33 mouse cellular contexts compared by ENCODE assay signal in genomic region chr1:177594341-177594740, GRCm38 (mm10).
DNase-seq lines count a peak whose midpoint lies in the region; ATAC-seq and TF ChIP-seq lines count a peak whose summit lies in the region.
"Had no signal": no experiment of that assay in that cellular context is flagged by ENCODE, and none has a peak within 500 bp of the region (broad histone marks: within the 10 kb centered on the region; RNA-seq: fewer than 3 reads in every experiment).

No protein-coding gene starts in this region.

- WGBS in cerebellum, adult 2 months = 47% methylated on average over 13 of the region's 13 CpGs
- WGBS in hindbrain, embryonic 16.5 days = 81% methylated on average over 13 of the region's 13 CpGs
- 81% methylated on average over 13 of the region's 13 CpGs for WGBS in hindbrain, embryonic 13.5 days
- WGBS in midbrain, postnatal 0 days = 86% methylated on average over 13 of the region's 13 CpGs
- 87% methylated on average over 13 of the region's 13 CpGs for WGBS in midbrain, embryonic 11.5 days

- no peak for TF ChIP-seq POLR2A in cerebellum, adult 2 months (IDR thresholded peaks at IDR 0.05; ENCODE audit: borderline replicate concordance, insufficient read depth, low read length)

- no peaks in the 10 kb centered on the region for H3K36me3 ChIP-seq in hindbrain, embryonic 16.5 days (ENCODE audit: control insufficient read depth, insufficient read depth, low read length)
- no peaks in the 10 kb centered on the region for H3K36me3 ChIP-seq in hindbrain, embryonic 13.5 days
- H3K36me3 ChIP-seq in midbrain, postnatal 0 days (ENCODE audit: insufficient read depth, low read length) = no peaks in the 10 kb centered on the region
- H3K36me3 ChIP-seq in midbrain, embryonic 11.5 days (ENCODE audit: control insufficient read depth, insufficient read depth, low read length) = no peaks in the 10 kb centered on the region
- H3K36me3 ChIP-seq: embryonic facial prominence, embryonic 10.5 days; embryonic facial prominence, embryonic 15.5 days; heart, embryonic 12.5 days; hindbrain, embryonic 10.5 days; kidney, embryonic 15.5 days; limb, embryonic 10.5 days; limb, embryonic 15.5 days; liver, embryonic 13.5 days had no signal

- TF ChIP-seq CTCF in cerebellum, adult 2 months (IDR thresholded peaks at IDR 0.05; ENCODE audit: borderline replicate concordance, insufficient read depth, low read depth, low read length) = no peak
- no peak for TF ChIP-seq CTCF in gastrocnemius, adult 2 months (IDR thresholded peaks at IDR 0.05)
- no peak for TF ChIP-seq CTCF in midbrain, postnatal 0 days (IDR thresholded peaks at IDR 0.05)

- H3K9me3 ChIP-seq in hindbrain, embryonic 16.5 days (ENCODE audit: control insufficient read depth, low read length) = peaks cover 2% of the 10 kb centered on the region; the same call in 1 of the 2 replicates
- H3K9me3 ChIP-seq in hindbrain, embryonic 13.5 days = no peaks in the 10 kb centered on the region
- no peaks in the 10 kb centered on the region for H3K9me3 ChIP-seq in midbrain, postnatal 0 days (ENCODE audit: low read length)
- no peaks in the 10 kb centered on the region for H3K9me3 ChIP-seq in midbrain, embryonic 11.5 days (ENCODE audit: control insufficient read depth, low read length)
- H3K9me3 ChIP-seq: embryonic facial prominence, embryonic 10.5 days; embryonic facial prominence, embryonic 15.5 days; forebrain, embryonic 13.5 days; heart, embryonic 12.5 days; hindbrain, embryonic 10.5 days; kidney, embryonic 15.5 days; limb, embryonic 10.5 days; limb, embryonic 15.5 days; liver, embryonic 13.5 days had no signal

- no peak overlapping the region for H3K9ac ChIP-seq in hindbrain, embryonic 16.5 days (ENCODE audit: low read depth, low read length)
- H3K9ac ChIP-seq in hindbrain, embryonic 13.5 days = no peak overlapping the region
- no peak overlapping the region for H3K9ac ChIP-seq in midbrain, postnatal 0 days (replicated peaks; ENCODE audit: low read length, poor library complexity, severe bottlenecking)
- no peak overlapping the region for H3K9ac ChIP-seq in midbrain, embryonic 11.5 days (ENCODE audit: low read length)
- H3K9ac ChIP-seq: embryonic facial prominence, embryonic 15.5 days; forebrain, embryonic 13.5 days; heart, embryonic 12.5 days; kidney, embryonic 15.5 days; limb, embryonic 15.5 days; liver, embryonic 13.5 days had no signal

- H3K27me3 ChIP-seq in cerebellum, adult 2 months (ENCODE audit: control insufficient read depth, insufficient read depth, low read length) = no peaks in the 10 kb centered on the region
- H3K27me3 ChIP-seq in hindbrain, embryonic 16.5 days (replicated peaks; ENCODE audit: control insufficient read depth, insufficient read depth, low read length) = no peaks in the 10 kb centered on the region
- no peaks in the 10 kb centered on the region for H3K27me3 ChIP-seq in hindbrain, embryonic 13.5 days
- no peaks in the 10 kb centered on the region for H3K27me3 ChIP-seq in midbrain, postnatal 0 days (ENCODE audit: insufficient read depth, low read length)
- H3K27me3 ChIP-seq in midbrain, embryonic 11.5 days (ENCODE audit: control insufficient read depth, insufficient read depth, low read length) = no peaks in the 10 kb centered on the region
- H3K27me3 ChIP-seq: CH12.LX; embryonic facial prominence, embryonic 15.5 days; forebrain, embryonic 13.5 days; heart, embryonic 12.5 days; kidney, embryonic 15.5 days; limb, embryonic 15.5 days; liver, embryonic 13.5 days; megakaryocyte, embryonic 14.5 days had no signal

- no peak overlapping the region for H3K4me2 ChIP-seq in hindbrain, embryonic 16.5 days (ENCODE audit: low read length)
- no peak overlapping the region for H3K4me2 ChIP-seq in hindbrain, embryonic 13.5 days
- H3K4me2 ChIP-seq in midbrain, postnatal 0 days (ENCODE audit: low read depth, low read length, poor library complexity, severe bottlenecking) = no peak overlapping the region
- no peak overlapping the region for H3K4me2 ChIP-seq in midbrain, embryonic 11.5 days
- H3K4me2 ChIP-seq: embryonic facial prominence, embryonic 15.5 days; forebrain, embryonic 13.5 days; heart, embryonic 12.5 days; kidney, embryonic 15.5 days; limb, embryonic 15.5 days; liver, embryonic 13.5 days had no signal

- DNase-seq in cerebellum, adult 2 months = peak in 1 of 2 experiments; percentile 29
- no peak for DNase-seq in cerebellum, adult 9-11 months
- DNase-seq in gastrocnemius, postnatal 14 days = peak; percentile 31
- DNase-seq in gastrocnemius, adult 2 months = no peak
- peak; percentile 31 for DNase-seq in midbrain, postnatal 0 days (ENCODE audit: low spot score)
- DNase-seq in midbrain, embryonic 11.5 days (ENCODE audit: low spot score, missing footprints) = no peak
- DNase-seq: adrenal gland, adult 2 months; adrenal gland, postnatal 36 days; cerebellum, adult 9-10 months; heart, adult 18-20 months; kidney, adult 18-20 months; kidney, postnatal 25 days; liver, embryonic 13.5 days; lung, adult 18-20 months; lung, postnatal 4 days; midbrain, embryonic 14.5 days; spleen, adult 18-20 months; thymus, postnatal 14 days had no signal

- H3K4me3 ChIP-seq in cerebellum, adult 2 months (replicated peaks; ENCODE audit: insufficient read depth, low read depth, low read length) = no peak overlapping the region
- no peak overlapping the region for H3K4me3 ChIP-seq in gastrocnemius, adult 2 months
- H3K4me3 ChIP-seq in hindbrain, embryonic 16.5 days (ENCODE audit: low read length) = no peak overlapping the region
- no peak overlapping the region for H3K4me3 ChIP-seq in hindbrain, embryonic 13.5 days
- H3K4me3 ChIP-seq in midbrain, postnatal 0 days (ENCODE audit: low read depth, low read length) = no peak overlapping the region
- no peak overlapping the region for H3K4me3 ChIP-seq in midbrain, embryonic 11.5 days (ENCODE audit: low read depth, low read length)
- H3K4me3 ChIP-seq: embryonic facial prominence, embryonic 10.5 days; embryonic facial prominence, embryonic 15.5 days; forebrain, embryonic 13.5 days; heart, embryonic 12.5 days; hindbrain, embryonic 10.5 days; kidney, embryonic 15.5 days; layer of hippocampus, adult 2 months; limb, embryonic 10.5 days; limb, embryonic 15.5 days; liver, embryonic 13.5 days; megakaryocyte, embryonic 14.5 days had no signal

- intact Hi-C loops in gastrocnemius, postnatal 14 days (cut with DNase I; ENCODE audit: low total_unique reads) = no loop called here
- intact Hi-C loops in gastrocnemius, adult 2 months (cut with DNase I) = no loop called here

- 0 out of 2 replicates have a peak, but pooled peaks have one; percentile 24 for ATAC-seq in hindbrain, embryonic 16.5 days
- ATAC-seq in hindbrain, embryonic 13.5 days (ENCODE audit: low FRiP score) = no peak
- no peak for ATAC-seq in midbrain, postnatal 0 days (ENCODE audit: low FRiP score)
- no peak for ATAC-seq in midbrain, embryonic 11.5 days (ENCODE audit: low FRiP score)
- ATAC-seq: activated CD4-positive, CD25-positive, alpha-beta regulatory T cell, adult 4 months; forebrain, embryonic 13.5 days; lung, postnatal 0 days had no signal

- peaks cover 38% of the 10 kb centered on the region; the same call in 1 of the 2 replicates for H3K4me1 ChIP-seq in cerebellum, adult 2 months (ENCODE audit: control insufficient read depth, insufficient read depth, low read length)
- no peaks in the 10 kb centered on the region for H3K4me1 ChIP-seq in hindbrain, embryonic 16.5 days (ENCODE audit: control insufficient read depth, insufficient read depth, low read depth, low read length)
- H3K4me1 ChIP-seq in hindbrain, embryonic 13.5 days (replicated peaks) = no peaks in the 10 kb centered on the region
- H3K4me1 ChIP-seq in midbrain, postnatal 0 days (ENCODE audit: insufficient read depth, low read length) = no peaks in the 10 kb centered on the region
- H3K4me1 ChIP-seq in midbrain, embryonic 11.5 days (ENCODE audit: control insufficient read depth, insufficient read depth, low read length) = no peaks in the 10 kb centered on the region
- H3K4me1 ChIP-seq: embryonic facial prominence, embryonic 10.5 days; embryonic facial prominence, embryonic 15.5 days; heart, embryonic 12.5 days; hindbrain, embryonic 10.5 days; kidney, embryonic 15.5 days; limb, embryonic 10.5 days; limb, embryonic 15.5 days; liver, embryonic 13.5 days; megakaryocyte, embryonic 14.5 days had no signal

- peak overlapping the region; percentile 95 for H3K27ac ChIP-seq in cerebellum, adult 2 months (ENCODE audit: insufficient read depth, low read length)
- H3K27ac ChIP-seq in gastrocnemius, adult 2 months = no peak overlapping the region
- no peak overlapping the region for H3K27ac ChIP-seq in hindbrain, embryonic 16.5 days (ENCODE audit: low read depth, low read length)
- no peak overlapping the region for H3K27ac ChIP-seq in hindbrain, embryonic 13.5 days
- H3K27ac ChIP-seq in midbrain, postnatal 0 days (ENCODE audit: low read depth, low read length) = no peak overlapping the region
- no peak overlapping the region for H3K27ac ChIP-seq in midbrain, embryonic 11.5 days (ENCODE audit: low read depth, low read length)
- H3K27ac ChIP-seq: embryonic facial prominence, embryonic 10.5 days; embryonic facial prominence, embryonic 15.5 days; forebrain, embryonic 13.5 days; hindbrain, embryonic 10.5 days; kidney, embryonic 15.5 days; layer of hippocampus, adult 2 months; limb, embryonic 10.5 days; limb, embryonic 15.5 days; liver, embryonic 13.5 days had no signal

Comparison
In these comparisons a context has a peak if more than half of its experiments do, and no peak if none do; other contexts are left out.
1. DNase-seq: peak in gastrocnemius, postnatal 14 days (single experiment) and midbrain, postnatal 0 days (single experiment); none in cerebellum, adult 9-11 months (single experiment), gastrocnemius, adult 2 months (single experiment) and midbrain, embryonic 11.5 days (single experiment).